Mouse (Mus musculus): ENCODE results near the gene Mast3.

Mast3 gene

GRCm38 (mm10) chr8:70743656-70744590, 60.9 kb downstream of the Mast3 start:
- DNase-seq (ENCODE audit: low spot score) = peak; percentile 71

DNA sequence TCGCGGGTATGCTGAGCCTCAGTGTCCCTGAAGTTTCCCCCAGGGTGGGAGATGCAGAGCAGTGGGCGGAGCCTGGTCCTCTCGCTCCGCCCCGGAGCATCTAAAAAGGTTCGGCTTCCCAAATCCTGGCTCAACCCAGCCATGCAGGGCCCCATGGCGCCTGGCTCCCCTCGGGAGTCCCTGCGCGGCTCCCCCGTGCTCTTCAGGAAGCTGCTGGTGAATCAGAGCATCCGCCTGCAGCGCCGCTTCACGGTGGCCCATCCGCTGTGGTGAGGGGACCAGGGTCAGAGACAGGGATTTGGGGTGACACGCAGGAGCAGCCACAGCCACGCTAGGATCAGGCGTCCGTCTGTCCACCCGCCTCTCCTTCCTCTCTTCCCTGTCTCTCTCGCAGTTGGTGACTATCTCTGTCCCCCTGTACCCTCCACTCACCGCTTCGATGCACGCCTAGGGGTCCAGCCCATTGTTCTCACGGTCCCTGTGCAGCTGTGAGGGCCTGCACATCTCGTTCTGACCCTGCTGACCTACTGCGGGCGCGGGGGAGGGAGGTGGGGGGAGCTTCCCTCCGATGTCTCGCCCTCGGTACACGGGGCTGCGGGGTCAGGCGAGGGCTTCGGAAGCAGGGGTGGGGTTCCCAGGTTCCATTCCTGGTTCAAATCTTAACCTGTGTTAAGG, 61.7 kb downstream of the Mast3 start:
- DNase-seq (ENCODE audit: low spot score) = peak; percentile 32

- DNase-seq (ENCODE audit: low spot score) = no peak
These were observed 62.7 kb downstream of the Mast3 start for GRCm38 (mm10) chr8:70742176-70742575.

GRCm38 (mm10) chr8:70741661-70742060, 63.2 kb downstream of the Mast3 start:
- DNase-seq (ENCODE audit: low spot score) = no peak

DNA sequence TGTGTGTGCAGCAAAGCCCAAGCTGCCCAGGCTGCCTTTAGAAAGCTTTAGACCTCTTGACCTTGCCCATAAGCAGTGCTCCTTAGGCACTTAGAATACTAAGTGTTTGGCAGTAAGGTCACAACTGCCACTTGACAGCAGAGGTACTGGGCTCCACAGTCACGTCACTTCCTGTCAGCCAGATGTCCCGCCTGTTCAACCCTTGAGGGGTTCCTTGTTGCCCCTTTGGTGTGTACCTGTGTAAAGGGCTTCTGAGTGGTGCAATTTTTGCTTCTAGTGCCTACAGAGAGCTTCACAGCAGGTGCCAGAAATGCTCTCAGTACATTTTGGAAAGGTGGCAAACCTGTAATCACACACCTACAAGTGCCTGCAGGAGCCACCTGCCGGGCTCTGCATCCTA, 66.6 kb downstream of the Mast3 start:
- DNase-seq (ENCODE audit: low spot score) = no peak

DNA sequence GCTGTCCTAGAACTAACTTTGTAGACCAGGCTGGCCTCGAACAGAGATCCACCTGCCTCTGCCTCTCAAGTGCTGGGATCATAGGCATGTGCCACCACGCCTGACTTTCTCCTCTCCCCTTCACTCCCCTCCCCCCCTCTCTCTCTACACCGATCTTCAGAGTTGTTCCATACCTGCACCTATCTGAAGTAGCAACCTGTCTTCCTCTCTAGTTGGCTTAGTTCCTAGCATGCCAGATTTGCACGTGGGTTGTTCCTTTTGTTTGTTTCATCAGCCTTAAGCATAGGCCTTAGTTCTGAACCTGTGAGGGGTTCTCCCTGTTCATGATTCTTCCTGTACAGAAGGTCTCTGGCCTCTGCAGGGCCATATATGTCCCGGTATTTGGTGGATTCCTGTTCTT, 67.1 kb downstream of the Mast3 start:
- no peak for DNase-seq (ENCODE audit: low spot score)

DNA sequence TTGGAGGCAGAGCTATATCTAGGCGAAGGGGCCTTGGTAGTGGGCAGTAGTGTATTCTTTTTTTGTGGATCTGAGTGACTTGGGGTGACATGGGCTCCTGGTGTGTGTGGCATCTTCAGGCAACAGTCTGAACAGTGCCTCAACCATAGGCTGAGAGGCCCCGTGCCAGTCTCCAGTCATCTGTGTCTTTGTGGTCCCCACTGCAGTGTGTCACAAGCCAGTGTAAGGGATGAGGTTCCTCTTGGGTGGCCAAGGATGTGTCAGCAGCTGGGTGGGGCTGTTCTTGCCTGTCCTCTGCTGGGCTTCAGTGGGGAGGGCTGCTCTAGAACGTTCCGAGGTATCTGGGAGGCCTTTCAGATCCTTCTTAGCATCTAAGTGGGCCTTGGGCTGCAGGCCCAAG, 73.9 kb downstream of the Mast3 start:
- no peak for DNase-seq (ENCODE audit: low spot score)

GRCm38 (mm10) chr8:70729808-70730475, 74.9 kb downstream of the Mast3 start:
- DNase-seq (ENCODE audit: low spot score) = no peak

Data from embryo, embryonic 10 days (tissue).